Mouse (Mus musculus): Measurements from ENCODE around the gene Atg101.

The Atg101 gene

DNA sequence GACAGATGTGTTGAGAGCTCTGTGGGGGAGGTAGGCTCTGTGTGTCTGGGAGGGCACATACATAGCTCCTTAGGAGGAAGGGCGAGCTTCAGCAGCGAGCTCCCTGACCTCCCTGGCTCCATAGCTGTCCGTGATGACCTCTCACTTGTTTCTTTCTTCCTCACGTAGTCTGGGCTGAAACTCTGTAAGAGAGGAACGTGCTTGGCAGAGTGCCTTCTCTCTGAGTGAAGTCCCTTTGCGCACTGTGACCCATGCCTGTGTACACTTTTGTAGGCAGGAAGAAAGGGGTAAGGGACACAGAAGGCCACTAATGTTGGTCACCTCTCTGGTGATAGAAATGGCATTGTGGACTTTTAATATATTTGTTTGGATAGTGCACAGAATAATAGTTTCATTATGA, 3.3 kb downstream of the Atg101 start:
- no peak for DNase-seq

DNA sequence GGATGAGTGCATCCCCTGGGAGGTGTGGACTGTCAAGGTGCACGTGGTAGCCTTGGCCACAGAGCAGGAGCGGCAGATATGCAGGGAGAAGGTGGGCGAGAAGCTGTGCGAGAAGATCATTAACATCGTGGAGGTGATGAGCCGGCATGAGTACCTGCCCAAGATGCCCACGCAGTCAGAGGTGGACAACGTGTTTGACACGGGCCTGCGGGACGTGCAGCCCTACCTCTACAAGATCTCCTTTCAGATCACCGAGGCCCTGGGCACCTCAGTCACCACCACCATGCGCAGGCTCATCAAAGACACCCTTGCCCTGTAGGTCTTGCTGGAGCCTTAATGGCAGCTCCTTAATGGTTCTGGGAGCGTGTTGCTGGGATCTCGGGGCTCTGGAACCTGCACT, 6.3 kb downstream of the Atg101 start:
- DNase-seq: no peak

DNA sequence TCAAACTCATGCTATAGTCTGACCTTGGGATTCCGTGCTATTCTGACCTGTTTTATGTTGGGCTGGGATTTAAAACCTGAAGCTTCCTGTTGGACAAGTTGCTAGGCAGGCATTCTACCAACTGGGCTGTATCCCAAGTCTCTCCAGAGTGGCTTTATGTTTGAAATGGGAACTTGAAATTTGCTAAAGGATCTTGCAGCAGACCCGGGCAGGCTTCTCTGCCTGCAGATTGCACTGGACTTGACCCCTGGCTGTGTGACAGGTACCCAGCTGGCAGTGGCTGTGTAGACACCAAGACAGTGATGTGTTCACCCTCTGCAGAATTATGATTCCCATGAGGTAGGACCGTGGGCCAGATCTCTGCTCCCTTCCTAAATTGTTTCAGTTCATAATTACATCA, 7.9 kb downstream of the Atg101 start:
- no peak for DNase-seq

DNA sequence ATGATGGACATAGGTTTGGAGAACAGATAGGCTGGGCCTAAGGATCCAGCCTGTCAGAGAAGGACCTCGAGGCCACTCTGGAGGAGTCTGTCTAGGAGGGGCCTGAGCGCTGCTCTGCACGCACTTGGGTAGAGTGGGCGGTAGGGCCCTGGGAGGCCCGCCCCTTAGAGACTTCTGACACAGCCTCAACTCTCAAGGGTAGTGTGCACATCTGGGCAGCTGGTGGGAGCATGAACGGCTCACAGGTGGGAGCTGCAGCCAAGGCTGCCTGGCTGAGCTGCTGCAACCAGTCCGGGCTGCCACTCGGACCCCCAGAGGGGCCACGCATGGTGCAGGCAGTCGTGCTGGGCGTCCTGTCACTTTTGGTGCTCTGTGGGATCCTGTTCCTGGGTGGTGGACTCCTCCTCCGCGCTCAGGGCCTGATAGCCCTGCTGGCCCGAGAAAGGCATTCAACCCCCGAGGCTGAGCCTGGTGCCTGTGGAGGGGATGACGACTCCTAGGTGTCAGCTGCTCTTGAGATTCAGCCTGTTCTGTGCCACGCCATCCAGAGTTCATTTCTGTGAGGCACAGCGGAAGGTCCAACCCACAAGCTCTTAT, 9.1 kb downstream of the Atg101 start, which contains the start of gene 6030408B16Rik:
TSS of gene 6030408B16Rik (plus strand) at position 188 of the 597 bp plus-strand sequence.
- DNase-seq: no peak

DNA sequence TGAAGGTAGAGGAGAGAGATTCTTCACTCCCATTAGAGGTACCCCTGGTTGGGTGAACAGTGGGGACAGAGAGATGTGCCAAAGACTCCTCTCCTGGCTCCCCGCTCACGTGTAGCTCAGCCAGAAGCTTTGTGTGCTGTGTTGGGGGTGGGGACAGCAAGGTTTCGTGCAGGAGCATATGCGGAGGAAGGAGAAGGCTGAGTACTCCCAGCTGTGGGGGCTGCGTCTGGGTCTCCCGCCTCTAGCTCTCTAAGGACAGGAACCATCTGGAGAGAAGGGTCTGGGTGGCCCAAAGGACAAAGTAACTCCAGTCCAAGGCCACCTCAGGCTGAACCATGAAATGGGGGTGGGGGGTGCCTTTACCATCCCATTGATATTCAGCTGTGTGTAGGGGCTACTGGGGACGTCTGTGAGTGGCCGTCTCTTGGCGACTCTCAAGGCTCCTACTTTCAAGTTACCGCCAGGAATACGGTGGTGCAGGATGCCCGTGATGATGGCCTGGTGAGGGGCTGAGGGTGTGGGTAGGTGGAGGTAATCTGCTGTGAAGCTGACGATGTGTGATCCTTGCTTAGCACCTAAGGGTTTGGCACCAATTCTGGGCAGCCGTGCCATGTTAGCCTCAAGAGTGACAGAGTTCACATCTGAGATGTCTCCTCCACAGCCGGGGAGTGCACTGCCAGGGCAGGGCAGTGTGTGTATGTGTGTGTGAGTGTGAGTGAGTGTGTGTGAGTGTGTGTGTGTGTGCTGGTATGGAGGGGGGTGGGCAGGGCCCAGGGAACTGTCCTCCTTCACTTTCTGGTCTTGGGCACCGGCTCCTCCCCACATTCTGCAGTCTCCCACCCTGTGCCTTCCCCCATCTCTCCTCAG, 10.2 kb downstream of the Atg101 start:
- DNase-seq: no peak

DNA sequence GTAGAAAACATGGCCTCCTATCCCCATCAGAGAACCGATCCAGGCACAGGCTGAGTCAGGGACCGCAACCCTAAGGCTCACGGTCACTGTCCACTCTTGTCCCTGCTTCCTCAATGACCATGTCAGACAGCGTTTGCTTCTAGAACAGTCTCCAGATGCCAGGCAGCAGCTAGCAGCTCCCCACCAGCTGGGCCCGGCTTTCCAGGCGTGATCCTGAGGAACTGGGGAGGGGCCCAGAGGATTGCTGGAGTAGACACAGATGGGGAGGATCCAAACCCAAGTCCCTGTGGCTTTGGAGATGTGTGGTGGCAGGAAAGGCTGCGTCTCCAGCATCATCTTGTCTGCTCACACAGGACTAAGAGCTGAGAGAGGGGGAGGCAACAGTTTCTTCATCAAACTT, 11.0 kb downstream of the Atg101 start:
- no peak for DNase-seq

DNA sequence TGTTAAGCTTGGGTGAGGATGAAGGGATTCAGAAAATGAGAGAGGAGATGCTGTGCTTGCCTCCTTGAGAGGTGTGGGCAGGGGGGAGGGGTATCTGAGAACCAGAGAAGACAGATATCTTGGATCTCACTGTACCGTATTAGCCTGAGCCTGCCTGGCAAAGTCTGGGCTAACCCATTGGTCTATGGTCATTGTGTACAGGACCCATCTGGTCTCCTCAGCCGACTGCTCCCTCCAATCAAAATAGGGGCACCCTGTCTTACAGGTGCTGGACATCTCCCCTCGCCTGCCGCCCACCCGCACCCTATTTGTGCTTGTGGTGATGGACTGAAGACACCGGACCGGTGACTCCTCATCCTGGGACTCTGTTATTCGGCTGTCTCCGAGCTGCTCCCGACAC, 11.5 kb downstream of the Atg101 start:
- DNase-seq: no peak

DNA sequence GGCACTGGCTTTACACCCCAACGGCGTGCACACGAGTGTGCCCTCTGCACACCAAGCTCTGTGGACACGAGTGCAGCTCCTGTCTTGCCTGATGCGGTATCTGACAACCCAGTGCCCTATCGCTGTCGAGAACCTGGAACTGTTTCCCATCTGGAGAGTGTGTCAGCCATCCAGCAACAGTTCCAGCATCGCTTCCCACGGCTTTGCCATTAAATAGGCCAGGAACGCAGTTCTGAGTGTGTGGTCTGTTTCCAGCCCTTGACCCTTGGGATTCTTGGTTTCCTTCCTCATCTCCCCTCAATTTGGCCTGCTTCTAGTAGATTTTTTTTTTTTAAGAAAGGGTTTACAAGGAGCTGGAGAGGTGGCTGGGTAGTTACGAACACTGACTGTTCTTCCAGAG, 12.0 kb downstream of the Atg101 start:
- no peak for DNase-seq

DNA sequence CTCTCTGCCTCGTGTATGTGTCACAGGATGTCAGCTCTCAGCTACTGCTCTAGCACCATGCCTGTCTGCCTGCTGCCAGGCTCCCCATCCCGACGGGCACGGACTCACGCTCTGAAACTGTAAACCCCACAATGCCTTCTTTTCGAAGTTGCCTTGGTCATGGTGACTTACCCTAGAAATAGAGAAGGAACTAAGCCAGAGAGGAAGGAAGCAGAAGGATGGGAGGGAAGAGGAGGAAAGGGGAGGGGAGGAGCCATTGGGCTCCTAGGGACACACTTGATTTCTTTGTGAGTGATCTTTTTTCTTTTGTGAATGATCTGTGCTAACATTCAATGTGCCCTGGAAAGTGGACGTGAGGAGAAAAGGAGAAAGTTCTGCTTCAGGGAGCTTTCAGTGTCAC, 13.9 kb downstream of the Atg101 start:
- no peak for DNase-seq

DNA sequence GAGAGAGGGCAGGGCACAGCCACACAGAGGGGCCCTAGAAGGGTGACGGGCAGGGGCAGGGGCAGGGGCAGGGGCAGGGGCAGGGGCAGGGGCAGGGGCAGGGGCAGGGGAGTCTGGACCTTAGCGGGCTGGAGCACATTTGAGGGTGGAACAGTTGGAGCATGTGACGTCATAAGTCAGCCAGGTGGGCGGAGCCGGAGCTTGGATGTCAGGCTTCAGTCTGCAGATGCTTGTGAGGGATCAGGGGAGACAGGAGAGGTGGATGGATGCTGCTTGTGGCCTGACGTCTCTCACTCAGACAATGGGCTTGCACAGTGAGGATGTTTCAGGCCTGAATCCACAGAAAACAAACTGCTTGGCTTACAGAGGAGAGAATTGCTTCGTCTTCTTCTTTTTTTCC, 14.5 kb downstream of the Atg101 start:
- peak; percentile 51 to 55 for DNase-seq

DNA sequence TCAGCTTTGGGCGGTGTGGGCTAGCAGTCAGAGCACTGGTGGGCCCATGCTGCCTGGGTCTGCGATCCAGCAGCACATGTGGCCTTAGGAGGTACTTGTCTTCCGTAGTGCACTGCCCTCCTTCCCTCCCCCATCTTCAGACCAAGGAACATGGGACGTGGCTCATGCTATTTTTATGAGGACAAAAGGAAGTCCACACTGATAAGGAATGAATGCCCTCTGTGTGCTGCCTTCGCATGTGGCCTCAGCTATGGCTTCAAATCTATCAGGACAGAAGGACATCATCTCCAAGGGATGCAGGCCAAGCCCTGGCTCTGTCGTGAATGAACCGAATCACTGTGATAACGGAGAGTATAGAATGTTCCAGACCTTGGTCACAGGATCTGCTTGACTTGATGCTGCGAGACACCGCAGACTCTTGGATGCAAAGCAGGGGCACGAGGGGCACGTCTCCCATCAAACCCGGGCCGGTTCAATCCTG, 15.4 kb downstream of the Atg101 start:
- DNase-seq: no peak

DNA sequence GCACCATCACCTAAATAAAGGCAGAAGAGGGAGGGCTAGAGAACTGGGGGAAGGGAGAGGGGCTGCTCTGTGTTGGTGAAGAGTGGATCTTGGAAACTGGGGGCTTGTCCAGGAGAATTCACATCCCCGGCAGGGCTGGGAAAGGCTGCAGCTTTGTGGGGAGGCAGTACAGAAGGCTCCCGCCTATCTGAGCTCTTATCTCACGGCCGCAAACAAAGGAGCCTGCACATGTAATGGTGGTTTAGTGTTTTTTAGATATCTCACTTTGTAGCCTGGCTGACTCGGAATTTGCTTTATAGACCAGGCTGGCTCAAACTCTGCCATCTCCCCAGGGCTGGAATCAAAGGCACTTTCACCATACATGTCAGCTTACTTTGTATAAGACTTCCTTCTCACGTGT, 16.1 kb downstream of the Atg101 start:
- DNase-seq: no peak

DNA sequence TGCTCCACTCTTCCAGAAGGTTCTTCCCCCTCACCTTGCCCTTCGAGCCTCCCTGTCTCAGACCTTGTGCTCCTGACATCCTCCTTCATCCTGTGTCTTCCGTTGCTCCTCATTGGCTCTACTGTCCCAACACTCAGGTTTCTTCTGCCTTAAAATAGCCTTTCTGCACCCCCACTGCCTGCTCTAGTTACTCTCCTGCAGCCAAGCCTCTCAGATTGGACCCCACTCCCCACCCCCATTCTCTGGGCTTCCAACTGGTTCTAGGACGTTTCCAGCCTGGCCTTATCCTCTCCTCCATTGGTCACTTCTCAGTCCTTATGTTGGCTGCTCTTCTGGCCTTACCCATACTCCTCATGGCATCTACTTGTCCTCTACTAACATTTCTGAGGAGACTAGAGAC, 18.1 kb downstream of the Atg101 start:
- no peak for DNase-seq

DNA sequence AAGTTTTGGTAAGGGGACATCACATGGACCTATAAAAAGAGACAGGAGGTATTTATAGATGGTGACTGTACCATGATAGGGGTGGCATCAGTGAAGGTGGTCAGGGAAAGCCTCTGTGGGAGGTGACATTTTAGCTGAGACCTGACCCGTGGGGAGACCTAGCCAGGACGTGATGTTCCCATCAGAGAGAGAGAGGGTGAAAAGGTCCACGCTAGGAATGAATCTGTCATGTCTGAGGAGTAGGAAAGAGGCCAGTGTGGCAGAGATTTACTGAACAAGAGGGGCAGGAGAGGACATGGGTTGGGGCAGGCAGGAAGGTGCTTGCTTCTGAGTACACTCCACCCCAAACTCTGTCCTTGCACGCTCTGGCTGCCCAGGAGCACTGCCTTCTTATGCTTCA, 19.8 kb downstream of the Atg101 start:
- DNase-seq: no peak

DNA sequence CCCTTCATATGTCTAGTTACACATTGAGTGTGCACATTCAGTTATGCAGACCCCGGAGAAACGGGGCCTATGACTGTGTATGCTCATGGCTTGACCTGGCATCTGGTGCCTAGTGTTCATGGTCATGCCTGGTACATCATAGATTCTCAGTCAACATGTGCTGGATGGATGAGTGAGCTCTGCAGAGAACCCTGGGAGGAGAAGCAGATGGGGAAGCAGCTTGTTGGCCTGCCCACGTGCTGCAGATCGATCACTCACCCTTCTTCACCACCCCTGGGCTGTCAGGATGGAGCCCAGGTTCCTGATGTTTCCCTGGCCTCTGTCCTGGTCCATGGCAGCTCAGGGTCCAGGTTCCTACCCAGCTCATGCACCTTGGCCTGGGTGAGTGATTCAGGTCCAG, 22.4 kb downstream of the Atg101 start:
- DNase-seq: no peak

DNA sequence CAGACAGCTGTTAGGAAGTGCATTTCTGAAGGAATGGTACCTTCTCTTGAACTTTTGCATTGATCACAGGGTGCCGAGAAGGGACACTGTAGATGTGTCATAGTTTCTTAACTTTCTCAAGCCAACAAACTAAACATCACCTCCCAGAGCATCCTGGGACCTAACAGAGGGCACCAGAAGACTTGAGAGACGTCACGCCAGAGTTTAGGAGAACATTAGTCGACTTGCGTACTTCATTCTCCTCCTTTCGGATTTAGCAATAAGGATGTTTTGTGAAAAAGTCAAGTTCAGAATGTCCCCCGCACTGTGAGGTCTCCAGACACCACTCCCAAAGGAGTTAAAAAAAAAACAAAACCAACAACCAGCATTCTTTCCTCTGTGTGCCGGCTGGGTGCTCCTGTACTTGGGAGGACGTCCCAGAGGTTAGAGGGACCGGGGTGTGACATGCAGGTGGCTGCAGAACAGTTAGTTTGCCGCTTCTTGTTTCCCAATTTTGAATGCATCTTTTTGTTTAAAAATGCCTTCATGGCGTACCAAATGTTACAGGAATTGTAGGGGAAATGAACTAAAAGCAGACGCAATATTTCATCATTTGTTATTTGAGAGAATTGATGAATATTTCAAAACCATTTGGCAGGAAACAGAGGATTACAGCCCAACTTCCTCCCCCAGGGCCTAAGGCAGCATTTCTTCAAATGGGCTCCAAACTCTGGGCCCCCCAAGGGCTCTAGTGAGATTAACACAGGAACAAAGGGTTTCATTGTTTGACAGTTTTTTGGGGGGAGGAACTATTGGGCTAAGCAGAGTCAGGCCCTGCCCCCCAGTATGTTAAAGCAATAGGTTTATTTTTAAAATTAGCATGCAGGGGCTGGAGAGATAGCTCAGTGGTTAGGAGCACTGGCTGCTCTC, 24.6 kb downstream of the Atg101 start:
- no peak for DNase-seq

DNA sequence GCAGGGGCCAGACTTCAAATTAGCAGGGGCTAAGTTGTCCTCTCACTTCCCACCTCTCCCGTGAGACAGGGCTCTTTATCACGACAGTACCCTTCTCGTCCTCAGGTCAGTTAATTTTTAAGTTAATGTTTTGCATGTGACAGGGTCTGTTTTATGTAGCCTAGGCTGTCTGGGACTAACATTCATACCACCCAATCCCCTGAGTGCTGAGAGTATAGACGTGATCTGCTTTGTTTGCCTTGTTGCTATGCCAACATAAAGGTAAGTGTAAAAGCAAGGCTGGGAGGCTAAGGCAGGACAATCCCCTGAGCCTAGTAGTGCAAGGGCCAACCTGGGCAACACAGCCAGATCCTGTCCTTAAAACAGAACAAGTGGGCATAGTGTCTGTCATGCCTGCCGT, 25.4 kb downstream of the Atg101 start:
- DNase-seq: no peak

DNA sequence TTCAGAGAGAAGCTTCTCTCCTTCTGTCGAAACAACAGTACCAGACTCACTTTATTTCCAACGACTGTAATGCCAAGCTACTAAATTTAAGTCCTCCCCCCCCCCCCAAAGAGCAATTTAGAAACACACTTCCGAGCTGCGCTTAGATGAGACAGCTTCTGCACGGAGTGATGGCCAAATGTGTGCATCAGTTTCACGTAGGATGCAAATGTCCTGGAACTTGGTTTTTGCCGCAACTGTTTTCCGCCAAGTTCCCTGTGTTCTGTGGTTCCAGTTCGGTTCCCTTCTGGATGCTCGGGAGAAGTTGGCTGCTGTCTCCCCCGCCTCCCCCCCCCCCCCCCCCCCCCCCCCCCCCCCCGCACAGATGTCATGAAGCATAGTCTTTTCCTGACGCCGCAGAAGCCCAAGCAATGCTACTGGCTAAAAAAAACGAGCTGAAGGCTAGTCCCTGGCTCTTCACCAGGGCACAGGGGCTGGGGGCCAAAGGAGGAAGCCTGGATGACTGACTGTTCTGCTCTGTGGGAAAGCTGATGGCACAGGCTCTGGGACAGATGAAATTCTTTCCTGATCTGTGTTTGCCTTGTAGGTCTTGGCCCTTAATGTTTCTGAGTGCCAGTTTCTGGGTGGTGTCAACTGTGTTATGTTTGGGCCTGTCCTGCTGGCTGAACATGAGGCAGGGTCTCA, 27.2 kb downstream of the Atg101 start:
- DNase-seq: peak; percentile 70 to 78

DNA sequence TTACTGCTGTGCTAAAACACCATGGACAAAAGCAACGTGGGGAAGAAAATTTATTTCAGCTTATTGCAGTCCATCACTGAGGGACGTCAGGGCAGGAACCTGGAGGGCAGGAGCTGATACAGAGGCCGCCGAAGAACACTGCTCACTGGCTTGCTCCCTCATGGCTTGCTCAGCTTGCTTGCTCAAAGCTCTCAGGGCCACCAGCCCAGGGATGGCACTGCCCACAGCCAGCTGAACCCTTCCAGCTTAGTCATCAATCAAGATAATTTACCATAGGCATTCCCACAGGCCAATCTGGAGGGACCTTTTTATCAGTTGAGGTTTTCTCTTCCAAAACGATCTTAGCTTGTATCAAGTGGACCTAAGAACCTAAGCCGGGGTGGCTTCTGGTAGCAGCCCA, 27.9 kb downstream of the Atg101 start:
- DNase-seq: no peak

DNA sequence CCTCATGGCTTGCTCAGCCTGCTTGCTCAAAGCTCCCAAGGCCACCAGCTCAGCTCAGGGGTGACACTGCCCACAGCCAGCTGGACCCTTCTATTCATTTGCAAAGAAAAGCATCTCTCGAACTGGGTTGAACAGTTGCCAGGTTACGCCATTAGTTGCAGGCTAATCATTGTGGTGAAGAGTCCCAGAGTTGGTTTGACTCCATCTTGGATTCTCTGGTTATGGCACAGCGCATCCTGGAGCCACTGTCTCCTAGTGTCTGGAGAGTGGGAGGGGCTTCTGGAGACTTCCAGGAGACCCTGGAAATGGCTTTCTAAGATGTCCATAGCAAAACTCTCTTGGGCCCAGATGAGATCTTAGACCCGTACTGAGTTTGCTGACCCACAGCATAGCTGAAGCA, 31.3 kb downstream of the Atg101 start:
- no peak for DNase-seq

DNA sequence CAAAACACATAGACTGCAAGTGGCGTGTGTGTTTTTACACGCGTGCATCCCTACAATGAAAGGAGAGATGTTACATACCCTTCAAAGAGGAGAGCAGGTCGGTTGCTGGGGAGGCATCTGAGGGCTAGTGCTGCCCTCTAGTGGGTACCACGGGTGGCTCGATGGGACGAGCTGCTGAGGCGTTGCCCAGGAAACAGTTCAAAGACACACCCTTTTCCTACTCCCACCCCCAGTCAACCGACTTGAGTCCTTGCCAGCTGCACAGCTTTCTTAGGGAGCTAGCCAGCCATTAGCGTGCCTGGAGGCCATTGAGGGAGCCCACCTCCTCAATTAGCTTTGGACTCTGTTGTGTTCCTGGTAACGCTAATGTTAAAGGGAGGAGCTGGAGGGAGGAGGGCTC, 31.8 kb downstream of the Atg101 start:
- DNase-seq: peak; percentile 94 to 95

DNA sequence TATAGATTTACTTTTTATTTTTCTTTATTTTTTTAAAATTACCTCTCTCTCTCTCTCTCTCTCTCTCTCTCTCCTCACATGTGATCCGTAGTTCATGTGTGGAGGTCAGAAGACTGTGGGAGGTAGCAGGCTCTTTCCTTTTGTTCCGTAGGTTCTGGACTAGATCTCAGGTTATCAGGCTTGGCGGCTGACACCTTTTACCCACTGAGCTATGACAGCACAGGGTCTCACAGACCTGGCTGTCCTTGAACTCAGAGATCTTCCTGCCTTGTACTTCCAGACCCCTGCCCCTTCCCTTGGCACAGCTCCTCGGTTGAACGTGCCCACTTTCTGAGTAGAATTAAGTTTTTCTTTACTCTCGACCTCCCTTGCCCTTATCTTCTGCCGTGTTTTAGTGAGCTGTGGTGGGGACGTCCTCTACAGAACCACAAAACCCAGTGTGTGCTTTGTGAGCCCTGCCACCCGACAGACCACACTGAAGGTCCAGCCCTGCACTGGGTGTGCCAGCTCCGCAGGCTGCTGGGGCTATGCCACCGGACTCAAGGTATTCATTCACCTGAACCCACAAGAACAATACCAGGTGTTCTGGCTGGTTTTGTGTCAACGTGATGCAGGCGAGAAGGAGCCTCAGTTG, 32.3 kb downstream of the Atg101 start:
- DNase-seq: peak in 1 of 2 experiments; percentile 30

Measured in cerebellum, postnatal 10 days (tissue).